ENCODE assay signal across 8 mouse cellular contexts in the genomic region with DNA sequence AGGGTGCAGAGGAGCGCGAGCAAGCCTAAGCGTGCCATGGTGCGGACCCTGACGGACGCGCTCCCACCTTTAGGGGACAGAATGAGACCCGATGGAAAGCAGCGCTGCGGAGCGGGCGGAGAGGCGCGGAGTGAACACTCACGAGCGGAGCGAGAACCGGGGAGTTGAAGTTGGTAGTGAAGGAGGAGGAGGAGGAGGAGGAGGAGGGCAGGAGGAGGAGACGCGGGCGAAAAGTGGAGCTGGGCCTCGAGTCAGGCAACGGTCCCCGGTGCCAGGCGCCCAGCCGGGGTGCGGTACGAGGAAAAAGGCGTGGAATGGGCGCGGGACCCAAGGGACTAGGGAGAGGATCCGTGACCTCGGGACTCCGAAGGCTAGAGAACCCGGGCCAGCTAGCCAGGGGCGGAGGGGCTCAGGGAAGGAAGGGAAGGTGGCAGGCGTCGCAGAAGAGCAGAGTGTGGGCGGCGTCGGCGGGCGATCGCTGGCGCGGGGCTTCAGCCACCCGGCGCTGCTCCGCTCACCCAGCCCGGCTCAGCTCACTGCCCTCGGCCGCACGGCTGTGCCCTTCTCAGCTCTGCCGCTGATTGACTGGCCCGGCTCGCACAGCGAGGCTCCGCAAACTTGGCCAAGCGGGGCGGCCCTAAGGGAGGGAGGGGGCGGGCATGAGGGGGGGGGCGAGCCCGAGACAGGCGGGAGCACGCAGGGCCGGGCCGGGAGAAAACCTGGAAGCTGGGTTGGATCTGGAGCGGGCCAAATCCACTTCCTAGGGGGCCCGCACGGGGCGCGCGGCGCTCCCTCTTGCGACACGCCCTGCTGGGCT. TPM values are rescaled to one million over a fixed set of nuclear protein-coding genes. Genes with fewer than 3 reads are reported as not detected.
DNase-seq lines count a peak whose midpoint lies in the region; ATAC-seq and TF ChIP-seq lines count a peak whose summit lies in the region.

TSS of gene Gpc4 (minus strand) at position 515 of the 817 bp plus-strand sequence.

- H3K9me3 ChIP-seq in hindbrain, embryonic 16.5 days (ENCODE audit: control insufficient read depth, low read length): no peaks in the 10 kb centered on the region

- 19% methylated on average over 42 of the region's 76 CpGs for WGBS in hindbrain, embryonic 16.5 days

- intact Hi-C loops in gastrocnemius, postnatal 14 days (cut with DNase I; ENCODE audit: low total_unique reads): no loop called here
- intact Hi-C loops in left cerebral cortex, postnatal 10 days (cut with DNase I): loop anchor here (5.0 to 10.0 kb wide), 3 partner anchors 60 to 200 kb away; no protein-coding TSS in a partner anchor

- DNase-seq in adrenal gland, postnatal 10 days: peak; percentile 87
- peak; percentile 83 for DNase-seq in gastrocnemius, postnatal 14 days
- DNase-seq in left cerebral cortex, postnatal 10 days (ENCODE audit: extremely low spot score in 1 of 2, low spot score in 2 of 2): peak; percentile 13 to 82
- peak; percentile 47 for DNase-seq in right cerebral cortex, postnatal 25 days
- no peak for DNase-seq in natural killer cell, adult 2 months (ENCODE audit: low spot score in 2 of 2)

- H3K27ac ChIP-seq in cortical plate, adult 2 months (ENCODE audit: insufficient read depth, low read length): no peak within 1 kb of the TSS
- H3K27ac ChIP-seq in hindbrain, embryonic 16.5 days (ENCODE audit: low read depth, low read length): no peak within 1 kb of the TSS

- peak within 1 kb of the TSS; percentile 79 for H3K4me2 ChIP-seq in hindbrain, embryonic 16.5 days (ENCODE audit: low read length)

- no peaks in the 10 kb centered on the region for H3K4me1 ChIP-seq in cortical plate, adult 2 months (ENCODE audit: control insufficient read depth, insufficient read depth, low read length)
- H3K4me1 ChIP-seq in hindbrain, embryonic 16.5 days (ENCODE audit: control insufficient read depth, insufficient read depth, low read depth, low read length): no peaks in the 10 kb centered on the region

- peak within 1 kb of the TSS; percentile 64 for H3K9ac ChIP-seq in hindbrain, embryonic 16.5 days (ENCODE audit: low read depth, low read length)

- ATAC-seq in hindbrain, embryonic 16.5 days: peak; percentile 93
- peak; percentile 47; the same call in 1 of the 2 replicates for ATAC-seq in megakaryocyte, adult 5-6 weeks (ENCODE audit: poor library complexity, severe bottlenecking)

- no peaks in the 10 kb centered on the region for H3K36me3 ChIP-seq in hindbrain, embryonic 16.5 days (ENCODE audit: control insufficient read depth, insufficient read depth, low read length)

- no peak for TF ChIP-seq CTCF in cortical plate, adult 2 months (IDR thresholded peaks at IDR 0.05; ENCODE audit: extremely low read depth, insufficient read depth, low read length)

- TF ChIP-seq POLR2A in cortical plate, adult 2 months (IDR thresholded peaks at IDR 0.05; ENCODE audit: extremely low read depth, insufficient read depth, low read length): no peak

- peaks cover 10% of the 10 kb centered on the region for H3K27me3 ChIP-seq in hindbrain, embryonic 16.5 days (replicated peaks; ENCODE audit: control insufficient read depth, insufficient read depth, low read length)

- H3K4me3 ChIP-seq in cortical plate, adult 2 months (ENCODE audit: insufficient read depth, low read length): peak within 1 kb of the TSS; percentile 69
- H3K4me3 ChIP-seq in hindbrain, embryonic 16.5 days (ENCODE audit: low read length): peak within 1 kb of the TSS; percentile 56

RNA-seq across cellular contexts. Expression of gene Gpc4, which starts in this region (rescaled TPM):
- 100 to 1,000 TPM in 1 of 2 experiments, 10 to 100 TPM in 1; 96.0 to 113 TPM for total RNA-seq in adrenal gland, postnatal 10 days (2021)
- 7.4 and 9.6 TPM in 2 replicates for polyA plus RNA-seq in cortical plate, adult 2 months (2012; rRNA removed)
- 10 to 100 TPM; 66.9 to 74.7 TPM for total RNA-seq in gastrocnemius, postnatal 14 days (2021)
- 8.2 and 13.6 TPM in 2 replicates for polyA plus RNA-seq in hindbrain, embryonic 16.5 days (2015; fragmentation: Nextera tagmentation; extraction: Ambion mirVana)
- 10 to 100 TPM; 23.8 to 24.7 TPM for total RNA-seq in left cerebral cortex, postnatal 10 days (2021)
- total RNA-seq in megakaryocyte, adult 5-6 weeks (2015): 1.0 and 1.9 TPM in 2 replicates
- total RNA-seq in megakaryocyte, adult 5-6 weeks (2017): 0.37 and 0.40 TPM in 2 replicates

Comparison
In these comparisons a context has a peak if more than half of its experiments do, and no peak if none do; other contexts are left out.
1. RNA of gene Gpc4 (total RNA-seq): 96.0 to 113 TPM in adrenal gland, postnatal 10 days, 66.9 to 74.7 TPM in gastrocnemius, postnatal 14 days and 23.8 to 24.7 TPM in left cerebral cortex, postnatal 10 days; 0.37 to 1.9 TPM in megakaryocyte, adult 5-6 weeks; every median in the first group is over 4 times any median in the second.
2. DNase-seq: peak in adrenal gland, postnatal 10 days (single experiment), gastrocnemius, postnatal 14 days (single experiment), left cerebral cortex, postnatal 10 days (2 of 2) and right cerebral cortex, postnatal 25 days (single experiment); none in natural killer cell, adult 2 months (0 of 2).